Mouse (Mus musculus): ENCODE measurements around the gene Tnfrsf21. TPM values are rescaled to one million over a fixed set of nuclear protein-coding genes. Genes with fewer than 3 reads are reported as not detected.
A peak's percentile ranks its signal among the peaks of the same experiment; 100 is the strongest.

The Tnfrsf21 gene
- polyA plus RNA-seq, 1 experiment from 2014 or later: 30.9 TPM

DNA sequence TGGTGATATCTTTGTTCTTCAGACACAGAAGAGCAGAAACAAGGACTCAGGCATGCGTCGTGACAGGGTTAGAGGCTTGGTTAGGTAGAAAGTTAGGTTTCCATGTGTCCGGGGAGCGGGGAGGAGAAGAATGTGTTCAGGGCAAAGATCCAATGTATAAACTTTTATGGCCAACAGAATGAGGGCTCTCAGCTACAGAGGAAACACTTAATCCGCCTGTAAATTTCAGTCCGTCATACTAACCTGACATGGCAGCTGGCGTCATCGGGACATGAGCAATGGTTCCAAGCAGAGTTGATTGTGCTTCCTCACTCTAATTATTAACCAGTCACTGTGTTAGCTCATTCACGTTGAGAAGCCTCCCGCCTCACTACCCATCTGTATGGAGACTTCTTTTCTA lies 100.4 kb downstream of the Tnfrsf21 start:
- H3K4me3 ChIP-seq (replicated peaks): no peak overlapping the region
- H3K4me1 ChIP-seq: no peaks in the 10 kb centered on the region
- 51% methylated on average over 10 of the region's 10 CpGs for WGBS
- no peak overlapping the region for H3K9ac ChIP-seq
- H3K9me3 ChIP-seq: no peaks in the 10 kb centered on the region
- no peak; the same call in 1 of the 2 replicates for ATAC-seq (ENCODE audit: insufficient read depth, low FRiP score, low read depth)
- no peak overlapping the region for H3K27ac ChIP-seq
- no peak overlapping the region for H3K4me2 ChIP-seq
- H3K27me3 ChIP-seq (replicated peaks): no peaks in the 10 kb centered on the region
- H3K36me3 ChIP-seq: no peaks in the 10 kb centered on the region

- no peaks in the 10 kb centered on the region for H3K36me3 ChIP-seq
- 67% methylated on average over 12 of the region's 12 CpGs for WGBS
- ATAC-seq (ENCODE audit: insufficient read depth, low FRiP score, low read depth): no peak
Measured at GRCm38 (mm10) chr17:43119446-43119845, 103.1 kb downstream of the Tnfrsf21 start.

DNA sequence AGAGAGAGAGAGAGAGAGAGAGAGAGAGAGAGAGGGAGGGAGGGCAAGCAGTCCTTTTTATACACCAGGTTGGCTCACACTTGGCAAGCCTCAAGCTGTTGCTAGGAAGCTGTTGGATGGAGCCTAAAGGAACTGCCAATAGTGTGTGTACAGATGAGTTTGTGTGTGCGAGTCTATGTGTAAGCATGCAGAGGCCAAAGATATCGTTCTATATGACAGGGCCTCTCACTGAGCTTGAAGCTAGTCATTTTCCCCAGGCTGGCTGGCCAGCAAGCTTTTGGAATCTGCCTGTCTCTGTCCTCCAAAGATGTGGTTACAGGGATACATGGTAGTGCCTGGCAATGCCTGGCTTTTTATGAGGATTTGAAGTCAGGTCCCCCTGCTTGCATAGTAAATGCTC lies 104.7 kb downstream of the Tnfrsf21 start:
- Histone ChIP-seq H3K4me1 (no peaks in the 10 kb centered on the region), H3K9me3 (no peaks in the 10 kb centered on the region), H3K27me3 (replicated peaks) (no peaks in the 10 kb centered on the region), H3K27ac (no peak overlapping the region), H3K4me2 (no peak overlapping the region), H3K4me3 (replicated peaks) (no peak overlapping the region), H3K36me3 (no peaks in the 10 kb centered on the region), H3K9ac (no peak overlapping the region)
- 81% methylated on average over 2 of the region's 2 CpGs for WGBS
- no peak for ATAC-seq (ENCODE audit: insufficient read depth, low FRiP score, low read depth)

More at GRCm38 (mm10) chr17:43119446-43119845, 103.1 kb downstream of the Tnfrsf21 start:
- Histone ChIP-seq H3K9me3 (no peaks in the 10 kb centered on the region), H3K27ac (no peak overlapping the region), H3K4me1 (no peaks in the 10 kb centered on the region), H3K9ac (no peak overlapping the region), H3K4me3 (replicated peaks) (no peak overlapping the region), H3K27me3 (replicated peaks) (no peaks in the 10 kb centered on the region), H3K4me2 (peak overlapping the region; percentile 4; the same call in 1 of the 2 replicates)

GRCm38 (mm10) chr17:43128305-43128704 lies 112.0 kb downstream of the Tnfrsf21 start:
- Histone ChIP-seq H3K9me3 (no peaks in the 10 kb centered on the region), H3K4me2 (no peak overlapping the region), H3K27me3 (replicated peaks) (no peaks in the 10 kb centered on the region), H3K36me3 (no peaks in the 10 kb centered on the region), H3K9ac (no peak overlapping the region), H3K4me3 (replicated peaks) (no peak overlapping the region), H3K4me1 (0 out of 2 replicates have a peak, but pooled peaks cover 4% of the 10 kb centered on the region), H3K27ac (no peak overlapping the region)
- no peak for ATAC-seq (ENCODE audit: insufficient read depth, low FRiP score, low read depth)
- 61% methylated on average over 3 of the region's 3 CpGs for WGBS

GRCm38 (mm10) chr17:43128908-43129533 lies 112.7 kb downstream of the Tnfrsf21 start:
- Histone ChIP-seq H3K27me3 (replicated peaks) (no peaks in the 10 kb centered on the region), H3K27ac (no peak overlapping the region), H3K36me3 (no peaks in the 10 kb centered on the region), H3K4me3 (replicated peaks) (no peak overlapping the region), H3K4me1 (0 out of 2 replicates have a peak, but pooled peaks cover 4% of the 10 kb centered on the region), H3K4me2 (no peak overlapping the region), H3K9ac (no peak overlapping the region), H3K9me3 (no peaks in the 10 kb centered on the region)
- 85% methylated on average over 7 of the region's 7 CpGs for WGBS
- ATAC-seq (ENCODE audit: insufficient read depth, low FRiP score, low read depth): no peak

GRCm38 (mm10) chr17:43130115-43130869 lies 113.9 kb downstream of the Tnfrsf21 start:
- Histone ChIP-seq H3K9me3 (no peaks in the 10 kb centered on the region), H3K27ac (peak overlapping the region; percentile 27; the same call in 1 of the 2 replicates), H3K9ac (no peak overlapping the region), H3K4me2 (no peak overlapping the region), H3K36me3 (no peaks in the 10 kb centered on the region), H3K4me1 (0 out of 2 replicates have a peak, but pooled peaks cover 4% of the 10 kb centered on the region), H3K4me3 (replicated peaks) (no peak overlapping the region), H3K27me3 (replicated peaks) (no peaks in the 10 kb centered on the region)
- WGBS: 31% methylated on average over 3 of the region's 3 CpGs
- no peak for ATAC-seq (ENCODE audit: insufficient read depth, low FRiP score, low read depth)

DNA sequence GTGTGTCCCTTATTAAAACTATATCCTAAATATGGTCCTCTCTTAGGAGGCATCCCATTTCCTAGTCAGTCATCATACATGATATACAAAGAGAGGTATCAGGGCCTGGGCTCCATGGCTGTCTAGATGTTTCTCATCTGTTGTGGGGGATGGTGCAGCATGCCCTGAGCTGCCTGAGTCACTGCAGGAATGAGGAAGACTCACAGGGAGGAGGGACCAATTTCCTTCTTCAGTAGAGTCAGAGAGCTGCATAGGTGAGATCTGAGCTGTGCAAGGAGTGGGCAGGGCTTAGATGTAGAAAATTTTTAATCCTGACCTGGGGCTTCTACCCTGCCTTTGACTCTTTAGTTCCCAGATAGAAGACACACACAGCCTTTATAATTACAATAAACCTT lies 114.5 kb downstream of the Tnfrsf21 start:
- Histone ChIP-seq H3K27me3 (replicated peaks) (no peaks in the 10 kb centered on the region), H3K9me3 (no peaks in the 10 kb centered on the region), H3K4me1 (0 out of 2 replicates have a peak, but pooled peaks cover 4% of the 10 kb centered on the region), H3K27ac (no peak overlapping the region), H3K4me2 (no peak overlapping the region), H3K4me3 (replicated peaks) (no peak overlapping the region), H3K36me3 (no peaks in the 10 kb centered on the region), H3K9ac (no peak overlapping the region)
- ATAC-seq (ENCODE audit: insufficient read depth, low FRiP score, low read depth): no peak; the same call in 1 of the 2 replicates

GRCm38 (mm10) chr17:43132477-43132876 lies 116.1 kb downstream of the Tnfrsf21 start:
- WGBS: 86% methylated on average over 5 of the region's 5 CpGs
- ATAC-seq (ENCODE audit: insufficient read depth, low FRiP score, low read depth): no peak

GRCm38 (mm10) chr17:43133106-43133505 lies 116.8 kb downstream of the Tnfrsf21 start:
- Histone ChIP-seq H3K4me1 (0 out of 2 replicates have a peak, but pooled peaks cover 4% of the 10 kb centered on the region), H3K27ac (no peak overlapping the region), H3K4me3 (replicated peaks) (no peak overlapping the region), H3K9me3 (no peaks in the 10 kb centered on the region), H3K4me2 (no peak overlapping the region), H3K9ac (no peak overlapping the region), H3K36me3 (no peaks in the 10 kb centered on the region), H3K27me3 (replicated peaks) (no peaks in the 10 kb centered on the region)
- ATAC-seq (ENCODE audit: insufficient read depth, low FRiP score, low read depth): no peak
- WGBS: 84% methylated on average over 4 of the region's 4 CpGs

More at GRCm38 (mm10) chr17:43132477-43132876, 116.1 kb downstream of the Tnfrsf21 start:
- no peaks in the 10 kb centered on the region for H3K9me3 ChIP-seq
- no peak overlapping the region for H3K4me3 ChIP-seq (replicated peaks)
- H3K9ac ChIP-seq: no peak overlapping the region
- no peak overlapping the region for H3K27ac ChIP-seq
- 0 out of 2 replicates have a peak, but pooled peaks cover 4% of the 10 kb centered on the region for H3K4me1 ChIP-seq
- H3K36me3 ChIP-seq: no peaks in the 10 kb centered on the region
- no peaks in the 10 kb centered on the region for H3K27me3 ChIP-seq (replicated peaks)
- no peak overlapping the region for H3K4me2 ChIP-seq

- no peak overlapping the region for H3K4me2 ChIP-seq
- H3K4me1 ChIP-seq: 0 out of 2 replicates have a peak, but pooled peaks cover 4% of the 10 kb centered on the region
- H3K9me3 ChIP-seq: no peaks in the 10 kb centered on the region
- no peak overlapping the region for H3K27ac ChIP-seq
- H3K4me3 ChIP-seq (replicated peaks): no peak overlapping the region
- H3K9ac ChIP-seq: no peak overlapping the region
- no peak for ATAC-seq (ENCODE audit: insufficient read depth, low FRiP score, low read depth)
- 47% methylated on average over 4 of the region's 4 CpGs for WGBS
- H3K27me3 ChIP-seq (replicated peaks): no peaks in the 10 kb centered on the region
- H3K36me3 ChIP-seq: no peaks in the 10 kb centered on the region
Measured at GRCm38 (mm10) chr17:43134991-43135390, 118.6 kb downstream of the Tnfrsf21 start.

DNA sequence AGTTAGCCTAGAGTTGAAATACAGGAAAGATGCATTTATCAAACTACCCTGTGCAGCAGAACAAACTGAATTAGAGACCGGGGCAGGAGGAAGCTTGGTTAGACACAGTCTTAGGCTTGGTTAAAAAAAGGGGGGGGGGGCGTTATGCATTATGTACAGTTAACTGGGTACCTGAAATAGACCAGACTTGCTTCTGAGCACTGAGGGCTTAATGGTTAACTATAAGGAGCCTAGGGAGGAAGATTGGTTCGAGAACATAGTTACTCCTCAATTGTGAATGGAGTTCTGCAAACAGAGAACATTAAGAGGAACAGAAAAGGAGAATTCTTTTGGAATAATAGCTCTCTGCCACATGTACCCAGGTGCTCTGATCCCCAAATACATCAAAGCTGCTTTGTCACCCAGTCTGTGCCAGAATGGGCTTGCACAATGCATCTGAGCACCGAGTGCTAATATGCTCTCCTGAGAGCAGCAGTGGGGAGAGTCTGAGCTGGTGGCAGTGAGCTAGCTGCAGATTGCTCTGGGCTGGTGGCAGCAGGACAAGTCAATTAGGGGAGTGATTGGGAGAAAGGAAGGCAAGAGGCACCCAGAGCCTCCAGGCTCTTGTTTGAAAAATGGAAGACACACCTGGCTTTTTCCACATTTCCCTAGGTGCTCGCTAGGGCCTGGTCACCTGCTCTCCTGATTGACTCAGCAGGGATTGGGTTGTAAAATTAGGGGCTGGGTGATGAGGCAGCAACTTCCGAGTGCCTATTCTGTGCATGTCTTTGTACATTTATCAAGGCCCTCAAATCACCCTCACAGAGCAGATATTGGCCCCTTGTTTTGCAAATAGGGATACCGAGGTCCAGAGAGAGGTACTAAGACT lies 119.3 kb downstream of the Tnfrsf21 start:
- Histone ChIP-seq H3K4me3 (replicated peaks) (no peak overlapping the region), H3K27me3 (replicated peaks) (no peaks in the 10 kb centered on the region), H3K4me2 (no peak overlapping the region), H3K4me1 (0 out of 2 replicates have a peak, but pooled peaks cover under 1% of the 10 kb centered on the region), H3K9me3 (no peaks in the 10 kb centered on the region), H3K9ac (no peak overlapping the region), H3K27ac (no peak overlapping the region), H3K36me3 (no peaks in the 10 kb centered on the region)
- 57% methylated on average over 7 of the region's 7 CpGs for WGBS
- no peak for ATAC-seq (ENCODE audit: insufficient read depth, low FRiP score, low read depth)
